Comparison of ENCODE assay signal across 9 mouse cellular contexts in genomic region chr8:71131327-71132089, GRCm38 (mm10).
DNase-seq lines count a peak whose midpoint lies in the region; ATAC-seq lines count a peak whose summit lies in the region.
"Had no signal": no experiment of that assay in that cellular context is flagged by ENCODE, and none has a peak within 500 bp of the region (broad histone marks: within the 10 kb centered on the region; RNA-seq: fewer than 3 reads in every experiment).

No protein-coding gene starts in this region.

- DNase-seq in heart, embryonic 10.5 days (ENCODE audit: low spot score): peak; percentile 85
- no peak for DNase-seq in heart, postnatal 36 days
- DNase-seq in retina, postnatal 1 day: peak; percentile 18
- no peak for DNase-seq in retina, embryonic 14.5 days (ENCODE audit: low spot score)
- DNase-seq in layer of hippocampus, postnatal 25 days (ENCODE audit: extremely low spot score in 1 of 2, low spot score in 1 of 2): no peak
- no peak for DNase-seq in spleen, postnatal 36 days (ENCODE audit: low spot score in 2 of 2)
- DNase-seq in embryo, embryonic 11 days: no peak
- DNase-seq: cerebellum, postnatal 25 days had no signal

- H3K4me1 ChIP-seq in heart, embryonic 10.5 days: no peaks in the 10 kb centered on the region
- H3K4me1 ChIP-seq in liver, embryonic 12.5 days: no peaks in the 10 kb centered on the region

- H3K36me3 ChIP-seq in heart, embryonic 10.5 days: no peaks in the 10 kb centered on the region
- H3K36me3 ChIP-seq in liver, embryonic 12.5 days: no peaks in the 10 kb centered on the region

- intact Hi-C loops in heart, postnatal 36 days (cut with DNase I): no loop called here

- H3K27me3 ChIP-seq in heart, embryonic 10.5 days (ENCODE audit: insufficient read depth, poor library complexity, severe bottlenecking): no peaks in the 10 kb centered on the region
- H3K27me3 ChIP-seq in liver, embryonic 12.5 days (replicated peaks): no peaks in the 10 kb centered on the region

- WGBS in heart, embryonic 10.5 days: 83% methylated on average over 4 of the region's 4 CpGs
- WGBS in liver, embryonic 12.5 days (ENCODE audit: insufficient replicate concordance): 75% methylated on average over 4 of the region's 4 CpGs

- H3K4me3 ChIP-seq in heart, embryonic 10.5 days: no peak overlapping the region
- no peak overlapping the region for H3K4me3 ChIP-seq in liver, embryonic 12.5 days

- H3K9me3 ChIP-seq in heart, embryonic 10.5 days: no peaks in the 10 kb centered on the region
- H3K9me3 ChIP-seq in liver, embryonic 12.5 days (replicated peaks): no peaks in the 10 kb centered on the region

- H3K4me2 ChIP-seq in liver, embryonic 12.5 days: no peak overlapping the region

- H3K27ac ChIP-seq in heart, embryonic 10.5 days: no peak overlapping the region
- no peak overlapping the region for H3K27ac ChIP-seq in liver, embryonic 12.5 days

- H3K9ac ChIP-seq in liver, embryonic 12.5 days: no peak overlapping the region

- ATAC-seq in liver, embryonic 12.5 days: peak; percentile 30; the same call in 1 of the 2 replicates

Comparison
In these comparisons a context has a peak if more than half of its experiments do, and no peak if none do; other contexts are left out.
1. DNase-seq: peak in heart, embryonic 10.5 days (single experiment) and retina, postnatal 1 day (single experiment); none in heart, postnatal 36 days (0 of 2), retina, embryonic 14.5 days (single experiment), layer of hippocampus, postnatal 25 days (0 of 2), spleen, postnatal 36 days (0 of 2) and embryo, embryonic 11 days (single experiment).